Mouse (Mus musculus): ENCODE data around the gene Plod1.
"Not testable (repeated sequence)": the region's sequence is repeated elsewhere in the genome, so short reads cannot be mapped to it uniquely, and the experiment has no call there.

Plod1 gene

DNA sequence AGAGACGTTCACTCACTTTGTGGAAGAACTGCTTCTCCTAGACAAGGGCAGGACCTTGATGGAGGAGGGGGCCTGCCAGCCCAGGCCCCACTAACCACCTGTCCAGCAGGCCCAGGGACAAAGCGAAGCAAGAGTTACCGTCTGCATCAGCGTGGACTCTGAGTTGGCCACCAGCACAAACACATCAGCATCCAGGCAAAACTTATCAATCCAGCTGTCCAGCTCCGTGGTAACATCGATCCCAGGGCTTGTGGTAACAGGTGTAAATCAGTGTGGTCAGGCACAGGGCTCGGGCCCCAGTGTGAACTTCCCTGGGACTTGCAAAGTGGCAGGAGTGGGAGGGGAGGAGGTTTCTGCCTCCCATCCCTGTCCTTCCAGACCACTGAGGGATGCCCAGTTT, 49.3 kb downstream of the Plod1 start:
- no peak for DNase-seq

DNA sequence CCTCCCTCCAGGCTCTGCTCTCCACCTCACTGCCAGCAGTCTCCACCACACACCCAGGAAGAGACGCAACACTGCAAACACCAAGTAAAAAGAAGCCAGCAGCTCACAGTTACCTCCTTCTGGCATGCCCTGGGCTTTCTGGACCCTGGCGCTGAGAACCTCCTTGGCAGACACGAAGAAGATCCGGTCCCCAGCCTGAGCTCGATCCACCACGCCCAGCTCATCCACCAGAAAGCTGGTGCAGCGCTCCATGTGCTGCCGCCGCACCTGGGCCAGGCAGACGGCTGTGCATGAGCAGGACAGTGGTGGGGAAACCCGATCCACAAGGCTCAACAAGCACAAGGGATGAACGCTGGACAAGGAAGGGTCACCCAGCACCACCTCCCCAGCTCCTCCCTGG, 50.4 kb downstream of the Plod1 start:
- no peak for DNase-seq

- no peak for DNase-seq
Observed at GRCm38 (mm10) chr4:147884138-147884537, 52.4 kb downstream of the Plod1 start.

DNA sequence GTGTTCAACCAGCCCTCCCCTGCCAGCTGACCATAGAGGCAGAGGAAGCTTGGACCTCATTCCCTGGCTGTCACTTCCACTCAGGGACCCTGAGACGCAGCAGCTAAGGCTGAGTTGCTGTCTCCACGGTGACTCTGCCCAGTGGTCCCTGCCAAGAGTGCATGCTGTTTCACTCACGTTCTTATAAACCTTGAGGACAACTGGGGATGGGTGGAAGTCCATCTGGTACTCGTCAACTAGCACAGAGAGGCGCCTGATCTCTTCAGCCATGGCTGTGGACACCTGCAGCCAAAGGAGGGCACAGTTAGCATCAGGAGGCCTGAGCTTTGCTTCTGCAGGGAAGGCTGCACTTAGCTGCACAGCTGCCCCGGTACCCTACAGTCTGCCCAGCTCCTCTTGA, 53.5 kb downstream of the Plod1 start:
- DNase-seq: no peak

DNA sequence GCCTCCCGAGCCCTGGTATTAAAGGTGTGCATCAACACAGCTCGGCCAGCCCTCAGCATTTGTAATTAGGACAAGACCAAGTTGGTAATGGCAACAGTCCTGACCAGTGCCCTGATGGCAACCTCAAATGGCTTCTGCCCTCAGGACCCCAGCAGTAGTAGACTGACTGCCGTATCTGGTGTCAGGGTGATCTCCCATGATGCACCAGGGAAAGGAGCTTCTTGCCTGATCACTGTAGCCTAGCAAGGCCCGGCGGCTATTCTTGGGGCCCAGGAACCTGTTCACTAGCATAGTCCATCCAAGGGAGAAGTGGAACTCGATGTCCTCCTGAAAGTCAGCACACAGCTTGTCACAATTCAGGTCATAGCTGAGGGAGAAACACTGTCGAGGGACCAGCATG, 54.8 kb downstream of the Plod1 start:
- no peak for DNase-seq

DNA sequence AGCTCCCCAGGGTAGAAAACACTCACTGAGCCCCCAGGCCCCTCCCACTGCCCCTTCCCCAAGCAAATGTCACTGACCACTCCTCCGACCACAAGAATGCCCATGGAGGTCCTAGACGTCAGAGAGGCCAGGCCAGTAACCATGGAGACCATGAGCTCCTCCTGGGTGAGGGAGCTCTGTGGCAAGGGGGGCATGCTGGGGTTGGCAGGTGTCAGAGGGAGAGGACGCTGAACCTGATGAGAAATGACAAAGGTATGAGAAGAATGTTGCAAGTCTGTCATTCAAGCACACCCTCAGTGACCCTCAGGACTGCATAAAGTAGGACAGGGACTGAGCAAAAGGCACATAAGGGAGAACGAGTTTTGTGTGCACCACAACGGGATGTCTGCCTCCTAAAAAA, 56.7 kb downstream of the Plod1 start:
- DNase-seq: no peak

DNA sequence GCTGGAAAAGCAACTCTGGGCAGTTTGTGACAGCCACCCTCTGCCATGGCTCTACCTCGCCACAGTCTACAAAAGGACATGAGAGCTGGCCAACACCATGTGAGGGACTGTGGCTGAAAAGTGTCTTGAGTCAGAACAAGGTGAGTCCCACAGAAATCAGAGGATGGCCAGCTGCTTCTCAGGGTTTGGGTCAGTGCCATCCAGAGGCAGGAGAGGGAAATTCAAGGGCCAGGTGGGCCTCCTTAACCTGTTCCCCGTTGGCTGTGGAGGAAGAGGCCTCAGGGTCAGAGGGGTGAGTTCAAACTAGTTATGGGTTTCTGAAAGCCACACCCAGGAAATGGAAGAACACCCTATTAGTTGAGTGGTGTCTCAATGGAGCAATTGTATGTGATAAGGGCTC, 57.1 kb downstream of the Plod1 start:
- no peak for DNase-seq

DNA sequence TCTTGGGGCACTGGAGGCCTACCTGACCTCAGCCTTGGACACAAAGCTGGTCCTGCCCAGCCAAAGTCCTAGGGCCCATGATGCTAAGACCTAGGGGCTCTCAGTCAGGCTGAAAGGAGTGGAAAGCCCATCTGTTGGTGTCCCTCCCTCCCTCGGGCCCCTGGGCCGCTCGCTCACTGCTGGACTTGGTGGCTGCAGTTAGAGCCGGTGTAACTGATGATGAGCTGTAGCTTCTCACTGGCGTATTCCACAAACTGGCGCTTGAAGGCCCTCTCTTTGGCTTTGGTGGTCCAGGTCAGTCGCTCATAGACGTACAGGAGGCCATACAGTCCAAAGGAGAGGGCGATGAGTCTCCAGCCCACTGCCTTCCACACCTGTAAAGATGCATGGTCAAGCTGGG, 58.0 kb downstream of the Plod1 start:
- no peak for DNase-seq

GRCm38 (mm10) chr4:147875852-147876575, 60.6 kb downstream of the Plod1 start:
- DNase-seq: no peak

DNA sequence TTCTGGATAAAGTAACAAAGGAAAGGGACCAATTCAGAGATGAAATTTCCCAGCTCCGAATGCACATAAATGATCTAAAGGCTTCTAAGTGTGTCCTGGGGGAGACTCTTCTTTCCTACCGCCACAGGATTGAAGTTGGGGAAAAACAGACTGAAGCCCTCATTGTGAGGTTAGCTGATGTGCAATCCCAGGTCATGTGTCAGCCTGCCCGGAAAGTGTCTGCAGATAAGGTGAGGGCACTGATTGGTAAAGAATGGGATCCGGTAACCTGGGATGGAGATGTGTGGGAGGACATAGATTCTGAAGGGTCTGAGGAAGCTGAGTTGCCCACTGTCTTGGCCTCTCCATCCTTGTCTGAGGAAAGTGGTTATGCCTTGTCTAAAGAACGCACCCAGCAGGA, 67.3 kb downstream of the Plod1 start:
- DNase-seq: no peak

DNA sequence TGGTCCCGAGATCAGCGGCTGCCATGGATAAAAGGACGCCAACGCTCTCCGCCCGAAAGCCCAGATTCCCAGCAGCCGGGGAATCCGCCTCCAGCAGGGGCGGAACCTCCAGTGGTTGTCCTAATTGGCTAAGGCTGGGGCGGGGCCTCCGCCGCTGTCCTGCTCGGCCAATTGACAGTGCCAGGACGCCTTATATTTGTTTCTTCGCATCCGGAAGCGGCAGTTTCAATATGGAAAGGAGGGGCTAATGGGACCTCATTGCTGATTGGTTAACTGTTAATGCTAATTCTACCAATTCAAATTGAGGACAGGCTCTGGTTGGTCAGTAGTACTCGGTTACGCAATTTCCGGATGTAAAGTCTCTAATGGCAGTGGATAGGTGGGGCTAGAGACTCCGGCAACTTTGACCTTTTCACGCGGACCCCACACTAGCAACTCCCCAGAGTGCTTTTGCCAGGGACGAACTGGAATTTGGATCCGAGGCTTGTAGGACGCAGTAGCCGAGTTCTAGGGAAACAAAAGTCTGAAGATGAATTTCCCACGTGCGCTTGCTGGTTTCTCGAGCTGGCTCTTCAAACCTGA, 68.0 kb downstream of the Plod1 start, which contains the start of the genes Miip and Fv1:
Gene Miip (minus strand): TSS at position 367 of the 582 bp plus-strand sequence.
Gene Fv1 (plus strand): TSS at position 530 of the 582 bp plus-strand sequence.
- DNase-seq: peak; percentile 93

DNA sequence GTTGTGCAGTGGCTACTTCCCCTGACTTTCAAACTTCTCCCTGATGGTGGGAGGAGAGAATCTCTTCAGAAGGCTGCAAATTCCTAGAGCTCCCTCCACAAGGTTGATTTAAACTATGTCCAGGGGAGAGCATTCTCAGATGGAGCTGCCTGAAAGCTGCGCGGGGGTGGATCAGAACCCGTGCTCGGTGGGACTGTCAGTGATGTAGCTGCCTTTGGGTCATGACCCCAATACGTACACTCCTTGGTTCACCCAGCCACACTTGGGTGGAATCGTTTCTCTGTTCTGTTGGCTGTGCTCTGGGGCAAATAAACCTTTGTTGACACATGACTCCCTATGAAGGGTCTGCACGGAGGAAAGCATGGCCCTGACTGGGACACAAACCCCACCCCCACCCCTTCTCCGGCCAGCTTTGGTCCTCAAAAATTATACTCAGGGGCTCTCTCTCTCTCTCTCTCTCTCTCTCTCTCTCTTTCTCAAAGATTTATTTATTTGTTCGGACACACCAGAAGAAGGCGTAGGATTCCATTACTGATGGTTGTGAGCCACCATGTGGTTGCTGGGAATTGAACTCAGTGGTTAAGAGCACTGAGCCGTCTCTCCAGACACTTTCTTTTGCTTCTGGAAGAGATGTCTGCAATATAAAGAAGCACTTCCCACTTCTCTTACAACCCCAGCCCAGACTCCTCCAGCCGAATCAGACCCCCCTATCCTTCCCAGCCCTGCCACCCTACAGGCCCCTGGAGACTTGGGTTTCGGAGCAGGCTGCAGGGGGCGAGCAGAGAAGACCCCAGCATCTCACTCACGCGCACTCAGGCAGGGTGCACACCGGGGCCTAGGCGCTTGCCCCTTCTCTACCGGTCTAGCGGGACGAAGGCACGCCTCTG, 68.8 kb downstream of the Plod1 start:
- no peak for DNase-seq

- not testable (repeated sequence) for DNase-seq
Observed at GRCm38 (mm10) chr4:147866793-147867192, 69.8 kb downstream of the Plod1 start.

- no peak for DNase-seq
Observed at GRCm38 (mm10) chr4:147866056-147866455, 70.5 kb downstream of the Plod1 start.

DNA sequence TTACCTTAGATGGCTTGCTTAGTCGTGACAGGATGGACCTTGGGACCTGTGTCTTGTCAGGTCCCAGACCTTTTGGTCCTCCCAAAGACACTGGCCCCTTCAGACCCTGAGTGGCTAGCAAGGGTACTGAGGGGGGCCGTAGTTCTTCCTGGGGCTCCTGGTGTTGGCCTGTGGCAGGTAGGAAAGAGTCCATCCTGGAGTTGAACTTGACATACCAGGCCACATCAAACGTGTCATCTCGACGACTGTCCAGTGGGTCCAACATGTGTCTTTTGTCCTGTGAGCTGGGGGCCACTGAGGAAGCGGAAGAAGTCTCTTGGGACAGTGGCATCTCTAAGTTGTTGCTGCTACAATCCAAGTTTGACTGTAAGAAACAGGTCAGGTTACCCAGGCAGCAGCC, 70.9 kb downstream of the Plod1 start:
- DNase-seq: no peak

DNA sequence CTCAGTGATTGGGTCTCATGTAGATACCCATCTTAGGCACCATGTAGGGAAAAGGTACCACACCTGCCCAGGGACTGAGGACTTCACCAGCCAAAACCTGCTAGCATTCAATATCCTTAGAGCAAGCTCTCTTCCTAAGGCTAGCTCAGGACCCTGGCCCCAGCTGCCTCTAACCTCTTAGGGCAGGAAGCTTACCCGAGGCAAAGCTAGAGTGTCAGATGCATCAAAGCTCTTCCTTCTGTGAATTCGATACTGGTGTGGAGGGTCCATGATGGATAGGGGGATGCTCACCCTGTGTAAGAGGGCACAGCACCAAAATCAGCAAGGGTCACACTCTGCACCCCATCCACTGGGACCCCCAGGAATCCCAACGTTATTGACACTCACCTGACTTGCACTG, 74.5 kb downstream of the Plod1 start:
- DNase-seq: no peak

Measured in lung, postnatal 14 days (tissue).